Mouse (Mus musculus) mature B cell (primary cell): Measurements from ENCODE around the gene Knl1.
"Not testable (repeated sequence)": the region's sequence is repeated elsewhere in the genome, so short reads cannot be mapped to it uniquely, and the experiment has no call there.

Source experiments
- in situ Hi-C: fragments of 300-500 bp; cut with MboI; formaldehyde crosslinking; loops from 2 replicates; pipeline ENCODE4 v1.14.3; 2019

Knl1 gene

GRCm38 (mm10) chr2:119046649-119047611, at the start of gene Knl1:
Knl1 (plus strand) TSS chr2:119047119.
- in situ Hi-C loops: loop anchor here (10.0 kb wide), 1 partner anchor 138 kb away; no protein-coding TSS in a partner anchor

- in situ Hi-C loops: no loop called here
These were observed 48.6 kb upstream of the Knl1 start for GRCm38 (mm10) chr2:118998115-118998866.

GRCm38 (mm10) chr2:118999025-118999639, 47.8 kb upstream of the Knl1 start:
- in situ Hi-C loops: no loop called here

GRCm38 (mm10) chr2:119006886-119007285, 40.0 kb upstream of the Knl1 start:
- in situ Hi-C loops: no loop called here

- in situ Hi-C loops: no loop called here
These were observed 37.5 kb upstream of the Knl1 start for GRCm38 (mm10) chr2:119009376-119009775.

GRCm38 (mm10) chr2:119014989-119015388, 31.9 kb upstream of the Knl1 start:
- in situ Hi-C loops: no loop called here

GRCm38 (mm10) chr2:119015604-119016180, 31.2 kb upstream of the Knl1 start:
- in situ Hi-C loops: no loop called here

GRCm38 (mm10) chr2:119016312-119016711, 30.6 kb upstream of the Knl1 start:
- in situ Hi-C loops: not testable (repeated sequence)

- in situ Hi-C loops: no loop called here
These were observed 29.3 kb upstream of the Knl1 start for GRCm38 (mm10) chr2:119017647-119018046.

- in situ Hi-C loops: no loop called here
These were observed 28.4 kb upstream of the Knl1 start for GRCm38 (mm10) chr2:119018391-119019122.

GRCm38 (mm10) chr2:119019131-119019530, 27.8 kb upstream of the Knl1 start:
- in situ Hi-C loops: no loop called here

- in situ Hi-C loops: no loop called here
These were observed 27.4 kb upstream of the Knl1 start for GRCm38 (mm10) chr2:119019538-119019937.

GRCm38 (mm10) chr2:119023154-119023660, 23.7 kb upstream of the Knl1 start:
- in situ Hi-C loops: no loop called here

GRCm38 (mm10) chr2:119024536-119025238, 22.2 kb upstream of the Knl1 start:
- in situ Hi-C loops: no loop called here

- in situ Hi-C loops: no loop called here
These were observed 21.7 kb upstream of the Knl1 start for GRCm38 (mm10) chr2:119025239-119025616.

GRCm38 (mm10) chr2:119026951-119027350, 20.0 kb upstream of the Knl1 start:
- in situ Hi-C loops: no loop called here

- in situ Hi-C loops: no loop called here
These were observed 17.9 kb upstream of the Knl1 start, which contains the start of gene Ccdc32 for GRCm38 (mm10) chr2:119028941-119029551. Ccdc32 (minus strand) TSS chr2:119029393.

- in situ Hi-C loops: no loop called here
These were observed 14.7 kb upstream of the Knl1 start for GRCm38 (mm10) chr2:119032191-119032590.

- in situ Hi-C loops: no loop called here
These were observed 12.1 kb upstream of the Knl1 start, which contains the start of gene Rpusd2 for GRCm38 (mm10) chr2:119034656-119035396. Rpusd2 (plus strand) TSS chr2:119034790.
